Mouse (Mus musculus) bone marrow macrophage, adult 2 months (primary cell): ENCODE data around the gene Tbc1d5.

Experiments used
- CTCF ChIP-seq: IDR thresholded peaks from 2 replicates; pipeline ENCODE4 v1.5.1; 2012; ENCODE audit warnings: low read depth, mild to moderate bottlenecking, low read length, moderate library complexity
- POLR2A ChIP-seq: IDR thresholded peaks from 2 replicates; pipeline ENCODE4 v1.6.1; 2012; ENCODE audit warnings: mild to moderate bottlenecking, low read depth, low read length, borderline replicate concordance

GRCm38 (mm10) chr17:51150999-51151398 lies 28.2 kb downstream of the Tbc1d5 start:
- TF ChIP-seq CTCF (no peak), POLR2A (no peak)
